Mouse (Mus musculus): Measurements from ENCODE around the gene Mup13.
"Not testable (repeated sequence)": the region's sequence is repeated elsewhere in the genome, so short reads cannot be mapped to it uniquely, and the experiment has no call there.

Mup13 gene

GRCm38 (mm10) chr4:61228186-61228585, at the start of gene Mup13:
TSS of gene Mup13 (minus strand) at chr4:61228286.
- DNase-seq (ENCODE audit: low spot score in 2 of 2) = not testable (repeated sequence)
